Comparison of ENCODE assay signal across 21 mouse cellular contexts in genomic region chr3:16872337-16873117, GRCm38 (mm10).
A peak's percentile ranks its signal among the peaks of the same experiment; 100 is the strongest.
DNase-seq lines count a peak whose midpoint lies in the region; ATAC-seq lines count a peak whose summit lies in the region.
"Had no signal": no experiment of that assay in that cellular context is flagged by ENCODE, and none has a peak within 500 bp of the region (broad histone marks: within the 10 kb centered on the region; RNA-seq: fewer than 3 reads in every experiment).

No protein-coding gene starts in this region.

- no peaks in the 10 kb centered on the region for H3K9me3 ChIP-seq in neural tube, embryonic 14.5 days (ENCODE audit: control insufficient read depth, low read length)
- H3K9me3 ChIP-seq: heart, embryonic 12.5 days; liver, embryonic 15.5 days had no signal

- H3K27ac ChIP-seq in neural tube, embryonic 14.5 days (ENCODE audit: low read depth, low read length): peak overlapping the region; percentile 57; the same call in 1 of the 2 replicates
- H3K27ac ChIP-seq: kidney, postnatal 0 days; layer of hippocampus, adult 2 months; liver, embryonic 15.5 days had no signal

- no peaks in the 10 kb centered on the region for H3K27me3 ChIP-seq in neural tube, embryonic 14.5 days (ENCODE audit: control insufficient read depth, insufficient read depth, low read length)
- H3K27me3 ChIP-seq: CH12.LX; heart, embryonic 12.5 days; liver, embryonic 15.5 days had no signal

- ATAC-seq in neural tube, embryonic 14.5 days (ENCODE audit: low read depth): peak; percentile 49; the same call in 1 of the 2 replicates
- no peak for ATAC-seq in activated CD4-positive, CD25-positive, alpha-beta regulatory T cell, adult 4 months
- ATAC-seq: forebrain, embryonic 16.5 days; intestine, postnatal 0 days; lung, postnatal 0 days had no signal

- no peaks in the 10 kb centered on the region for H3K4me1 ChIP-seq in neural tube, embryonic 14.5 days (ENCODE audit: control insufficient read depth, insufficient read depth, low read length)
- H3K4me1 ChIP-seq: heart, embryonic 12.5 days; liver, embryonic 15.5 days had no signal

- H3K36me3 ChIP-seq in neural tube, embryonic 14.5 days (ENCODE audit: control insufficient read depth, insufficient read depth, low read length): no peaks in the 10 kb centered on the region
- H3K36me3 ChIP-seq: heart, embryonic 12.5 days; liver, embryonic 15.5 days had no signal

- H3K4me3 ChIP-seq in neural tube, embryonic 14.5 days (ENCODE audit: low read depth, low read length): no peak overlapping the region
- H3K4me3 ChIP-seq: erythroblast, embryonic 14.5 days; heart, embryonic 12.5 days; layer of hippocampus, adult 2 months; liver, embryonic 15.5 days had no signal

- H3K9ac ChIP-seq in neural tube, embryonic 14.5 days (replicated peaks; ENCODE audit: low read depth, low read length): no peak overlapping the region
- H3K9ac ChIP-seq: heart, embryonic 12.5 days; liver, embryonic 15.5 days had no signal

- WGBS in neural tube, embryonic 14.5 days: 53% methylated on average over 2 of the region's 2 CpGs

- peak; percentile 11 to 46 for DNase-seq in frontal cortex, adult 2 months (ENCODE audit: extremely low spot score in 1 of 2, low spot score in 1 of 2)
- DNase-seq in frontal cortex, postnatal 14 days (ENCODE audit: low spot score in 2 of 2): no peak
- DNase-seq in right cerebral cortex, adult 18-20 months: peak; percentile 19
- no peak for DNase-seq in right cerebral cortex, postnatal 4 days
- peak; percentile 12 for DNase-seq in mesoderm, embryonic 11.5 days (ENCODE audit: low read depth, low spot score)
- DNase-seq in cerebellum, postnatal 10 days: no peak
- DNase-seq: adrenal gland, postnatal 10 days; cerebellum, adult 2 months; gastrocnemius, postnatal 36 days; thymus, adult 18-20 months had no signal

- H3K4me2 ChIP-seq in neural tube, embryonic 14.5 days (ENCODE audit: low read depth, low read length): no peak overlapping the region
- H3K4me2 ChIP-seq: heart, embryonic 12.5 days; liver, embryonic 15.5 days had no signal

Comparison
In these comparisons a context has a peak if more than half of its experiments do, and no peak if none do; other contexts are left out.
1. DNase-seq: peak in frontal cortex, adult 2 months (2 of 2), right cerebral cortex, adult 18-20 months (single experiment) and mesoderm, embryonic 11.5 days (single experiment); none in frontal cortex, postnatal 14 days (0 of 2), right cerebral cortex, postnatal 4 days (single experiment) and cerebellum, postnatal 10 days (0 of 2).